Mouse (Mus musculus) erythroblast, embryonic 14.5 days (primary cell): ENCODE results near the gene Rab11fip3.

Experiments used
- GATA1 ChIP-seq: IDR thresholded peaks from 2 replicates; pipeline ENCODE4 v1.6.1; 2012; ENCODE audit warnings: low read length, inconsistent platforms, mixed read lengths
- TAL1 ChIP-seq: IDR thresholded peaks from 3 replicates; pipeline ENCODE4 v1.6.1; 2012; ENCODE audit warnings: low read length, inconsistent platforms, mixed read lengths

DNA sequence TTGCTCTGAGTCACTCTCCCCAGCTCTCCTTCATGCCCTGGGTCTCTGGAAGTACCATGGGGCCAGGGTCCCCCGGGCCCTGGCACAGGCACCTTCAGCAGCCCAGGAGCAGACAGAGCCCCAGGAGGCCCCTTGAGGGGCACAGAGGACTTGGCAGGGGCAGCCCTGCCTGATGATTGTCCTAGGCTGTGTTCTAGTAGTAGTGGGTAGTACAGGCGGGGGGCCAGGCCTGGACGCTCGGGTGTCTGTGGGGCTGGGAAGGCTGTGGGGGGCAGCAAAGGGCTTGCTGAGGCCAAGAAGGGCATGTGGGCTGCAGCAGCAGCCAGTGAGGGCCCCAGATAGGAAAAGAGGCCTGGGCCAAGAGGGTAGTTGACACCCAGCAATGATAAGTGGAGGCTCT is 121.8 kb downstream of the Rab11fip3 start:
- TF ChIP-seq GATA1: no peak
- no peak for TF ChIP-seq TAL1
